Mouse (Mus musculus) erythroblast, embryonic 14.5 days (primary cell): Measurements from ENCODE around the gene 4930455H04Rik.

Source experiments
- GATA1 ChIP-seq: IDR thresholded peaks from 2 replicates; pipeline ENCODE4 v1.6.1; 2012; ENCODE audit warnings: low read length, inconsistent platforms, mixed read lengths
- TAL1 ChIP-seq: IDR thresholded peaks from 3 replicates; pipeline ENCODE4 v1.6.1; 2012; ENCODE audit warnings: low read length, inconsistent platforms, mixed read lengths

DNA sequence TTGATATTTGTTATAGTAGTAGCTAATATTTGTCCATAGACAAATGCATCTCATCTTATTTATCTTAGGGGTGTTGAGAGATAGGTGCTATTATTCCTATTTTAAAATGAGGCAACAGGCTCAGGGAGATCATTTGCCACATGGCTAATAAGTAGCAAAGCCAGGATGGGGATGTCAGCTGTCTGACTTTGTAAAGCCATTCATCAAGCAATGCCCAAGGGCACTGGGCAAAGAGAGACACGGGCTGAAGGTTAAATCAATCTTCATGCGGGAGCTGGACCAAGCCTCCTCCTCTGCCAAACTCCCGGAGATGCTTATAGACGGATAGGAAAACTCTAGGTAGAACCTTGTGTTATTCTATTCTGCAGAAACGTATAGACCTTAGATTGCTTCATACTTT is 1.7 kb downstream of the 4930455H04Rik start:
- TF ChIP-seq GATA1 (no peak), TAL1 (no peak)
